Mouse (Mus musculus) left cerebral cortex, postnatal 4 days (tissue): ENCODE results near the gene Itga6. TPM values are rescaled to one million over a fixed set of nuclear protein-coding genes. Genes with fewer than 3 reads are reported as not detected.

Experiments
- DNase-seq: peaks from one replicate; pipeline ENCODE4 v3.0.0-alpha.2; 2022
- intact Hi-C: fragments of 180-260 bp; cut with DNase I; formaldehyde crosslinking; loops from one replicate; pipeline ENCODE4 v1.15.1; 2025
- total RNA-seq, 2 experiments: library from RNA; stranded (reverse); gene quantifications; 2 replicates each; pipeline ENCODE4 v1.2.3; 2021

Gene Itga6
- total RNA-seq, 2 experiments from 2014 or later, result 27.3 to 32.0 TPM

DNA sequence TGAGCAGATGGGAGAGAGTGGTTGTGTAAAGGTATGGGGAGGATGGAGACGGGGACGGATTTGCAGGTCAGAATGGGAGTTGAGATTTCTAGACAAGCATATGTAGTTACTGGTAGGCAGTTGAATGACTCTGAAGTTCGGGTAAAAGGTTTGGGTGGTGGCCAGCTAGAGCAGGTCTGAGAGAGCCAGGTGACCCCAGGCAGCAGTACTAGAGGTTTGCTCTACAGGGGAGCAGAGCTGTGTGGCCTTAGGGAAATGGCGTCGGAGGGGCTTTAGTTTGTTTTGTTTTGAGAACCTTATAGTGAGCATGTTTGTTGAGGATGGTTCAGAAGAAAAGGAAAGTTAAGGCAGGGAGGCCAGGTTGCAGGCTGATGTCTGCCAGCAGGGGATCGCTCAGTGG is 51.4 kb downstream of the Itga6 start:
- intact Hi-C loops, result no loop called here
- no peak for DNase-seq

DNA sequence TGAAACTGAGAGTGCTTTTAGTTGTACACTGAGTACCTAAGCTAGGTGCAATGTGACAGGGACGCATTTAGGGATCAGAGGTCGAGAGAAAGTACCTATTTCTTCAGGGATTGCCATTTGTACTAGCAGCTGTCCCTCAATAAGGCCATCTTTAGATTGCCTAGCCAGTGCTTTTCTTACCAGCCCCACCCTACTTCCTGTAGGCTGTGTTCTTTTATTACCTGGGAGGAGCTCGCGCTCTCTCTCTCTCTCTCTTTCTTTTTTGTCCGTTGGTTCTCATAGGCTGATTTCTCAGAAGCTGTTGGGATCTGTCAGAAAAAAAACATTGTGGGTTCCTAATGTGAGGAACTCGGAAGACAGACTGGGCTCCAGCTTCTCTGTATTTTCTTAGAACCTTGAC is 55.4 kb downstream of the Itga6 start:
- intact Hi-C loops, result no loop called here

DNA sequence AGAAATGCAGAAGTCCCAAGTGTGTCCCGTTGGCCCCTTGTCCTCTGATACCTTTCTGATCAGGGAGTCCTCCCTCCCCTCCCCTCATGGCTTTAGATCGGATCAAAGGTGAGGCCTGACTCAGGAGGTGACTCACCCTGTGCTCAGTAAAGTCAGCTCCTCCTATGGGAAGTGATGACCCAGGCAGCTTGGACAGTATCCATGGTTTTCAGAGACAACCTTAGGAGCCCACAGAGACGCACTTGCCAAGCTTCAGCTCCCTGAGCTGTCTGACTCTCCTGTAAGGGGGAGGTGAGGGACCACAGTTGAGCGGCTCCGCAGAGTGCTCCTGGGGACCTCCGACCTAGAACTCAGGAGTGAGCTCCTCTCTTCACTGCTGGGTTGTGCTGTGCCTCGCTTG is 56.3 kb downstream of the Itga6 start:
- intact Hi-C loops, result no loop called here
- DNase-seq, result no peak

More for the DNA sequence above, 55.4 kb downstream of the Itga6 start:
- no peak for DNase-seq

DNA sequence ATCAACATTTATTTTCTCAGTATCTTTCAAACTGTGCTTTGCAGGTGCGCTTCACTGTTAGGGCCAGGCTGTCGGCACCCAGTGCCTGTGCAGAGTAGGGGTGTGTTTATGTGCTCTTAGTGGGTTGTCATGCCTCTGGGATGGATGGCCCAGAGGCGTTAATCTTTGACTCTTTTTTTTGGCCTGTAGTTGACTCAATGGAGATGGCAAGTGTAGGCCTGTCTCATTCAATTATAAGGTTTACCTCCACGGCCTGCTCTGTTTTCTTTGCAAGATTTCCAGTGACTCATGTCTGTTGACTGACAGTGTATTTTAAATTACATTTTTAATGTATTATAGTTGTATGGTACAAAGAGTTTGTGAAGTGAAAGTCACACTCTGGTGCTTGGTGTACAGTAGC is 56.7 kb downstream of the Itga6 start:
- DNase-seq, result no peak
- intact Hi-C loops, result no loop called here

DNA sequence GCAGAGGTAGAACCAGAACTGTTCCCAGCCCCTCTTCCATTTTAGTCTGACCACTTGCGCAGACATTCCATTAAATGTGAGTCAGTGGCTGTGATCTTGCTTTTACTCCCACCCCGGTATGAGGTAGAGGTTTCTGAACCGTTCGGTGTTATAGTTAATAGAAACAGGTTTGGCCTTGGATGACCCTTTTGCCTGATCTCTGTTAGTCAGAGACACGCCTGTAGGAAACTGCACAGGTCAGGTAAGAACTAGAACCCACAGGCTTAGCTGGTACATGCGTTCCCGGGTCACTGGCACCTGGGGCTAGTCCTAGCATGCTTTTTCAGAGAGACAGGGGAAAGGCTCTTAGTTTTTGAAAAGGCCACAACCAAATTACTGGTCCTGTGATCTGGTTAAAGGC is 59.7 kb downstream of the Itga6 start:
- DNase-seq, result no peak
- intact Hi-C loops, result no loop called here

DNA sequence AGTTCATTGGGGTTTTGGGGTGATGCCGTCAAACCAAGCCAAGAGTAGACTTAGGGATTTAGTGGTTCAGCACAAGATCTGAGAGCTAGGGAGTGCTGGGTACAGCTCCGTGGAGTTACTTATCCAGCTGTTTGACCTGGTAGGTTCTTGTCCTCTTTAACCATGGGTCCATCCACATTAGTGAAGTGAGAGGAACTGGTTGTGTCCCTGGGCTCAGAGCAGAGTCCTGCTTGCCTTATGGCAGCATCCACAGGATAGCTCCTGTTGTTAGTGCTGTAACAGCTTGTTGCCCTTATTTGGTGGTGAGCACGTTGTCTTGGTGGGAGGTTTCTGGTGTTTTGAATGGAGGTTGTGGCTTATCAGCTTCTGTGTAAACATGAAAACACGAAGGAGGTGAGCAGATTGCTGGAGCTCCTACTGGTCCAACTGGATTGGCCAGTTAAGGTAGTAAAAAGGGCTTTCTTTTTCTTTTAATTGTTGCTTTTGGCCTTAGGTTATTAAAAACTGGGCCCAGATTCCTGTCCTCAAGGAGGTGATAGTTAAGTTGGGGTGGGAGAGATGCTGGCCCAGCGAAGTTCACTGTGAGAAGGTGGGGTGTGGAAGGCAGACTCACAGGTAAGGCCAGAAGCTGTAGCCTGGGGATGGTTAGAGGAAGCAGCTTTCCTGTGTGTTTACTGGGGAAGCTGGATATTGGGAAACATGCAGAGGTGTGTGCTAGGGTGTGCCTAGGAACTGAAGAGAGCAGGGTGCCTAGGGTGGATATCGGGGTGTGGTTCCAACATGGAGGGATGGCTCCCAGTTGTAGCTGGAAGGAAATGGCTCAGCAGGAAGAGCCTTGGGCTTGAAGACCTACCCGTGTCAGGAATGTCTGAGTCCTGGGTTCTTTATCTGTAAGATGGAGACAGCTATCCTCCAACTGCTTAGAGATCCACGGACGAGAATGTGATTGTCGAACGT is 60.5 kb downstream of the Itga6 start:
- intact Hi-C loops, result no loop called here
- no peak for DNase-seq

DNA sequence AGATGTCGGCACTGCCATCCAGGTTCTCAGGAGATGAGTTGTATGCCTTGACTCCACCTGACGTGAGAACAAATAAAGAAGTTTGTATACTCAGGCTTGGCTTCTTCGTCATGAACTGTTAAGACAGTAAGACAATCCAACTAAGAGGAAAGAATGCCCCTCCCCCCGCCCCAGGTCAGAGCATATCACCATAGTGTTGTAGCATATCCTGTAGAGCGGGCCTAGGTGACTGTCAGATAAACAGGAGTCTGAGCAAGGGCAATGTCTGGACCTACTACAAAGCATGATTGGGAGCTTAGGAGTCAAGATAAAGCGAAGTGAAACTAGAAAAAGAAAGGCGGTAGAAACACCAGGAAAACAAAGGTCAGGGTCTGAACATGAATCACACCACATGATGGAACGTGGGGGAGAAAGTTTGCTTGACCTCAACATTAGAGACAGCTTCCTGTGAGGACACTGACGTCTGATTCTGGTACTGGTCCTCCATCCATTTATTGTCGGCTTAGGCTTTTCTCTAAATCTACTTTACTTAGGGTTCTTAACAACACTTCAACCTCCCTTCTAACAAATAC is 64.0 kb downstream of the Itga6 start:
- intact Hi-C loops, result no loop called here
- no peak for DNase-seq

DNA sequence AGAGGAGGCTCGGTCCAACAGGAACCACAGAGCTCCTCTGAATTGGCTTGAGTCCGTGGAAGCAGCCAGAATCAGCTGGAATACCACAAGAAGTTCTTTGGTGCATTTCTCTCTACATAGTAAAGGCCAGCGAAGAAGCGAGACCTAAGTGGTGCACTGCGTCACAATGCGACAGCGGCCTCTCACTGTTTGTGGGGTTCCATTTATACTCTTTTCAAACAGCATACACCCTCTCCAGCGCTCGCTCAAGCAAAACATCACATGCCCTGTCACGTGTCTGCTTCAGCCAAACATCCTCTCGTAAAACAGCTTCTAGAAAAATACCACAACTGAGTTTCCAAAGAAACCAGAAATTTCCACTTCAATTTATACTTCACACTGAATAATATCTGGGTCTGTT is 64.6 kb downstream of the Itga6 start:
- intact Hi-C loops, result loop anchor here (5.0 to 10.0 kb wide), 3 partner anchors 213 to 555 kb away; no protein-coding TSS in a partner anchor
- DNase-seq, result no peak

DNA sequence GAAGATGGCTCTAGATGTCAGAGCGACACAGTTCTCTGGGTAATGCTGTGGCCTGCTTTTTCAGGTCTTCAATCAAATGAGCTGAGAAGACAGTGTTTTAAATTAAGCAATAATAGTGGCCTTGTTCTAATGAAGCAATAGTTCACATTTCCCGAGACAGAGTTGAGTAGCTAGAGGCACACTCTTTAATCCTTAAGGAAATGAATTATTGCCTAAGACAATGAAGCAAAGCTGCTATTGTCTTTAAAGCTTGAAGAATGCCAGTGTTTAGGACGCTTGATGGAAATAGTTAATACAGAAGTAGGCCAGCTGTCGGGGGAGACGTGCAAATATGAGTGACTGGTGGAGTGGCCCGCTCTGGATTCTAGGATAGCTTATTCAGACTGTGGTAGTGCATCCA is 65.5 kb downstream of the Itga6 start:
- no peak for DNase-seq
- intact Hi-C loops, result loop anchor here (5.0 to 10.0 kb wide), 3 partner anchors 214 to 556 kb away; no protein-coding TSS in a partner anchor

DNA sequence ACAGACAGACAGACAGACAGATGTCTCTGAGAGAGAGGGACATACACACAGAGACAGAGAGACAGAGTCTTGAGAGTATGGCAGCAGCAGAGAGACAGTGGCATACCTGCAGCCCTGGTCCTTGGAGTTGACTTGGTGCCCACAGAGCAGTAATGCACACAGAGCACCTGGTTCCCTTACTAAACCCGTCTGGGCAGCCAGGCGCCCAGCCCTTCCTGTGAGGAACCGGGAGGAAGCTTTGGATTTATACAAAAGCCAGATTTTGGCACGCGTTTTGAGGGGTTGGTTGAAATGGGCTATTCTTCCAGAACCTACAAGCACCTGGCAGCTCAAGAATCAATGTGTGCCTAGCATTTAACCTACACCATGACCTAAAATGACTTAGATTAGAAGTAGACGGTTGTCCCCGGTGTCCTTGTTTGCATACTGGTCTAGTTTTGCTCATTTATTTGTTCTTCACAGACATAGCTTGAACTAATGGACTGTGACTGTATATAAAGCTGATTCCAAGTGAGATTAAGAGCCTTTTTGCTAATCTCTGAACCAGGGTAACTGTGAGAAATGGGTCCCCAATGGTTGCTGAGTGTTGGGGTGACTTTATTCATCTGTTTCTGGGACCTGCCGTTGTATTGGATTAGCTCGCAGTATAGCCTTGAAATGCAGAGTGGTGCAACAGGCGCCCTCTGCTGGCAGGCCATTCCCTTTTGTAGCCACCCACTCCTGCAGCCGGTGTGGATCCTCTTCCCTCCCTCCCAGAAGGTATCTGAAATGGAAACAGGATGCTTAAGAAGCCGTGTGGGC is 67.0 kb downstream of the Itga6 start:
- DNase-seq, result peak; percentile 89
- intact Hi-C loops, result loop anchor here (5.0 to 10.0 kb wide), 3 partner anchors 215 to 558 kb away; no protein-coding TSS in a partner anchor

DNA sequence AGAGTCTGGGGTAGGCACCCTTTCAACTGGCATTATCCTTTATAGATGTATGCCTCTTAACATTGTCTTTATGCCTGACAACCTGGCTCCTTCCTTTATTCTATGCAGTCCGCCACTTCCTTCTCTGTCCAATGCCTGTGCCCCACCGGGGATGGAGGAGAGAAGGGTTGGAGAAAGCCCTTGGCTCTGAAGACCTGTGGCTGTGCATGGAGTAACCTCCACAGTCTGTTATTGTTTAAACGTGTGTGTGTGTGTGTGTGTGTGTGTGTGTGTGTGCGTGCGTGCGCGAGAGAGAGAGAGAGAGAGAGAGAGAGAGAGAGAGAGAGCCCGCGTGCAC is 67.6 kb downstream of the Itga6 start:
- DNase-seq, result no peak

DNA sequence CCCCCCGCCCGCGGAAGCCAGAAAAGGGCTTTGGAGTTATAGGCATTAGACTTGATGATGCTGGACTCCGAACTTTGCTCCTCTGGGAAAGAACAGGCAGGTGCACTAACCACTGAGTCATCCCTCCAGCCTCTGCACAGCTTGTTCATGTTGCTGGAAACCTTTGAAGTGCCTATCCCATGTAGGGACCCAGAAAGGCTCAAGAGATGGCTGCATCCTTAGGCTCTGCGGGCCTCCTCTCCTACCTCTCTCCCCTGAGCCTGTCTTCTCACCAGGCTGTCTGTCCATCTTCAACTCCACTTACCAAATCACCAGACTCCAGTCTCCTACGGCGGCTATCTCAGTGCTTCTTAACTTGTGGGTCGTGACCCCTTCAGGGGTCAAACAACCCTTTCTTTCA is 68.0 kb downstream of the Itga6 start:
- DNase-seq, result no peak
- intact Hi-C loops, result loop anchor here (5.0 to 10.0 kb wide), 3 partner anchors 216 to 559 kb away; no protein-coding TSS in a partner anchor

More for the DNA sequence above, 67.6 kb downstream of the Itga6 start:
- intact Hi-C loops, result loop anchor here (5.0 to 10.0 kb wide), 3 partner anchors 216 to 558 kb away; no protein-coding TSS in a partner anchor

DNA sequence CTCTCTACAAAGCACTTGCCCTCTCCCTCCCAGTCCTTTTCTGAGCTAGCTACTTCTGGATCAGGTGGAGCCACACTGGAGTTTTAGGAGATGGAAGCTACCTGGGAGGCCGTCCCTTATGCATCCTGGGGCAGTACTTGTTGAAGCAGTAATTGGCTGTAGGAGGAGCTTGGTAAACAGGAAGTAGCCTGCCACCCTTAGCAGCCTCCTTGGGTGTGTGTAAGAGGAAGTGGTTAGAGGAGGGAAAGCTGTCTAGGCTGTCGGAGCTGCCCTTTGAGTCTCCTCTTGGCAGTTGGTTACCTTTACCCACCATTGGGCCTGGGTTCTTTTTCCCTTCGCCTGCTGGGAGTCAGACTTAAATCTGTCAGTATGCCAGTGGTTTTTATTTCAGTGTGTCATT is 68.6 kb downstream of the Itga6 start:
- no peak for DNase-seq

DNA sequence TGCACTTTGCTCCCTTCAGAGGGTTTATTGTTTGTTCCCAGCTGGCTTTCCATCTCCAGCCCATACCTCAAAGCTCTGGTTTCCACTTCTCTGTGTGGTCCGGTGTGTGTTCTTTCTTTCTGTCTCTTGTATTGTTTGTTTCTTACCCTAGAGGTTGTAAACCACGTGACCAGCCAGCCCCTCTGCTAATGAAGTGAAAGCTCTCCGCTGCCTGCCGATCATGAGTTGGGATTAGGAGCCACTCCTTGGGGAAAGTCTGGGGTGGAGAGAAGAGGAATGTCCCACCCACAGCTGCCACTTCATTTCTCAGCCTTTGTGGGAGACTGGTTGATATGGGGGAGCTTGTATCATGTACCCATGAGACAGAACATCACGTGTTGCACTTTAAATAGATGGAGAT is 69.9 kb downstream of the Itga6 start:
- intact Hi-C loops, result loop anchor here (10.0 kb wide), 1 partner anchor 560 kb away; no protein-coding TSS in a partner anchor
- no peak for DNase-seq

More for the DNA sequence above, 68.6 kb downstream of the Itga6 start:
- intact Hi-C loops, result loop anchor here (5.0 to 10.0 kb wide), 3 partner anchors 217 to 559 kb away; no protein-coding TSS in a partner anchor

DNA sequence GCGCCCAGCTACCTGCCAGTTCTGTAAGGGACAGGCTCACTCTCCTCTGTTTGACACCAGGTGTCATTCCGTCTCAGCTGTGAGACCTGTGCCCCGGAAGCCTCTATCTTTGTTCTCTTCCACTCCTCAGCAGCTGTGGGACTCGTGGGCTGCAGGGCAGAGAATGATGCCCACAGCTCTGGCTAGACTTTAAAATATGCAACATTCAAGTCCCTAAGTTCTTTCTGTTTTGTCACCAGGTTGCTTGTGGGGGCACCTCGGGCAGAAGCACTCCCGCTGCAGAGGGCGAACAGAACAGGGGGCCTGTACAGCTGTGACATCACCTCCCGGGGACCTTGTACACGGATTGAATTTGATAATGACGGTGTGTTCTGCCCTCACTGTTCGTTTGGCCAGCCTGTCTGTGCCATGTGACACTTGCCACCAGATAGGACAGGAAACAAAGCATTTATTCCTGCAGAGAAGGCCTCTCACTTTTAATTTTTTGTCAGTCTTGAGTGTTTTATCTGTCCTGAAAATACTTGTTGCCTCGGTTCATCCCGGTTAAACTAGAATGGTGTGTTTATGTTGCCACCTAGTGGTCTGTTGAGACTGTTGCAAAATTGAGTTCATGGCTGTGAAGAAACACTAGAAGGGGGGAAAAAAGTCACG is 71.1 kb downstream of the Itga6 start:
- intact Hi-C loops, result loop anchor here (10.0 kb wide), 1 partner anchor 562 kb away; no protein-coding TSS in a partner anchor
- DNase-seq, result no peak

DNA sequence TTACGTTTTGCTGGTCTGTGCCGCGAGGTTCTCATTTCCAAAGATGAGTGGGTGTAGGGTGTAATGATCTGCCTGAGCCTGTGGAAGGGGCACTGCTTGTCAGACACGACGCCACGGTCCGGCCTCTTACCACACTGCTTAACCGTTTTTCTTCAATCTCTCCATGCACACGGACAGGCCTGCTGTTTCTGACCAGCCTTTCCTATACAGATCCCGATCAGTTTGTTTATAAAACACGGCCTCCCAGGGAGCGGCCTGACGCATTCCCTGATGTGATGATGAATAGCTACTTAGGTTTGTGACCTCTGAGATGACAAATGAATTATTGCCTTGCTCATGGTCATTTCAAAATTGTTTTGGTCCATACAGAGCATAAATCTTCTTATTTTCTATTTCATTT is 78.7 kb downstream of the Itga6 start:
- intact Hi-C loops, result no loop called here
- no peak for DNase-seq

DNA sequence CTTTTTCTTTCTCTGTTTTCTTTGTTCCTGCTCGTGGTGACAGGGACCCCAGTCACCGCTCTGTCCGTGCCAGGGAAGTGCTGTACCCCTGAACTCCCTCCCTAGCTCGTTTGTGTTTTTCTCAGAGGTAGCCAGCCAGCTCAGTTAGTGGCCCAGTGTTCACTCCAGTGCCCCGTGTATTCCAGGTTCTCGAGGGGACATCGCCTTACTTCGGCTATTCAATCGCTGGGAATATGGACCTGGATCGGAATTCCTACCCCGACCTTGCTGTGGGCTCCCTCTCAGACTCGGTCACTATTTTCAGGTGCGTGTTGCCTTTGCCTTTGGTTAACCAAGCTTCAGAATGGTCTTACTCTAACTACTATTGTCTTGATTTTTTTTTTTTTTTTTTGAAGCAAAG is 82.3 kb downstream of the Itga6 start:
- intact Hi-C loops, result no loop called here

DNA sequence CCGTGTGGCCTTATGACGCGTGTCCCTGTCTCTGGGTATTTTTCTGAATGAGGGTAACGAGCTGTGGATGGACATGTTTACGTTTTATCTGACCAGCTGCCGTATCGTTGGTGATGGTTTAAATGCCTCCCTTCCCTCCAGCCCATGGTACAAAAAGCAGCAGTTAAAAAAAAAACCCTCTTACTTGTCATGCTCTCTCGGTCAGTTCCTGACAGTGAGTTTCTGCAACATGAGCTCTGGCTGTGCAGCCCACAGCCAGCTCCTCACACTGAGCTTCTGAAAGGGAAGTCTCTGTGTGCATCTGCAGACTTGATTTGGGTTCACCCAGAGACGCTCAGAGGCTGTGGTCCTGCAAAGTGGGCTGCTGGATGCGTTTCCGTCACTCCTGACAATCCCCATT is 83.5 kb downstream of the Itga6 start:
- intact Hi-C loops, result no loop called here
- DNase-seq, result no peak

More for the DNA sequence above, 82.3 kb downstream of the Itga6 start:
- no peak for DNase-seq

DNA sequence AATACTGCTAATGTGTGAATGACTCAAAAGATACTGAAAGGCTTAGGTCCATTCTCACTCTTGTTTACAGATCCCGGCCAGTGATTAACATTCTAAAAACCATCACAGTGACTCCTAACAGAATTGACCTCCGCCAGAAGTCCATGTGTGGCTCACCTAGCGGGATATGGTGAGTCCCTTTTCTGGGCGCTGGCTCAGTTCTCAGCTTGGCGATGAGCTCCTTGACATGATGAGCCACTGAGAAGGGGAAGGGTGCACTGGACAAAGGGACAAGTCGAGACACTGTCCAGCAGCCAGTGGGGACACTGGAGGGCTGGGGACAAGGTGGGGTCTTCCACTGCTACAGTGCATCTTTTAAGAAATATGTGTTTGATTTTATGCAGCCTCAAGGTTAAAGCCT is 88.2 kb downstream of the Itga6 start:
- intact Hi-C loops, result no loop called here

DNA sequence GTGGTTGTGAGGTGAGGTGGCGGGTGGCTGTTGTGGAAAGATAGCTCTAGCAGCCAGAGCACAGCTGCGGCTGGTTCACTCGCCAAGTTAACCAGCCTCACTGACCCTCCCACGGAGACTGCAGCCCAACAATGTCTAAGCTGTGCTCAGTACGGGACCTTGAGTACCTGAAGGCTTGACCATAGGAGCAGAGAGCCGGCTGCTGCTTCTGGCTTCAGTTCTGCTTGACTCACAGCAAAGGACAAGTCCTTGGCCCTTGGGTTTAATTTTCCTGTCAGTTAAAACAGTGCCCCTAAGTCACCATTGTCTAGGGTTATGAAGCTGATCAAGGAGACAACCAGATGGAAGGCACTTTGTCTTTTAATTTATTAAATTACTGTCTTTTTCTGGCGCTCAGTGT is 89.0 kb downstream of the Itga6 start:
- DNase-seq, result no peak
- intact Hi-C loops, result no loop called here

More for the DNA sequence above, 88.2 kb downstream of the Itga6 start:
- no peak for DNase-seq
